Mouse (Mus musculus) gastrocnemius, postnatal 14 days (tissue): ENCODE data around the gene Cenpl. TPM values are rescaled to one million over a fixed set of nuclear protein-coding genes. Genes with fewer than 3 reads are reported as not detected.
"Not testable (repeated sequence)": the region's sequence is repeated elsewhere in the genome, so short reads cannot be mapped to it uniquely, and the experiment has no call there.

Source experiments
- DNase-seq: peaks from one replicate; pipeline ENCODE4 v3.0.0; 2021; ENCODE audit warnings: mixed read lengths
- intact Hi-C: fragments of 180-260 bp; cut with DNase I; formaldehyde crosslinking; loops from one replicate; pipeline ENCODE4 v1.15.1; 2025; ENCODE audit warnings: low total_unique reads
- long read RNA-seq, 2 experiments: library from polyadenylated mRNA; stranded (forward); transcript quantifications; one replicate each; pipeline ENCODE4 v2.0.0; 2021
- total RNA-seq, 2 experiments: library from RNA; stranded (reverse); gene quantifications; 2 replicates each; pipeline ENCODE4 v1.2.3; 2021

Gene Cenpl
- 1 to 10 TPM; 1.2 to 1.4 TPM for total RNA-seq
- long read RNA-seq, experiment 1, partial matches to known transcripts = 0 of 1 reads
- long read RNA-seq, experiment 1, other reads (novel, unspliced or antisense) = 1 of 1 reads
- long read RNA-seq, experiment 2, full-length matches to known transcripts = 1 of 1 reads
- long read RNA-seq, experiment 2, partial matches to known transcripts = 0 of 1 reads
- long read RNA-seq, experiment 2, other reads (novel, unspliced or antisense) = 0 of 1 reads

DNA sequence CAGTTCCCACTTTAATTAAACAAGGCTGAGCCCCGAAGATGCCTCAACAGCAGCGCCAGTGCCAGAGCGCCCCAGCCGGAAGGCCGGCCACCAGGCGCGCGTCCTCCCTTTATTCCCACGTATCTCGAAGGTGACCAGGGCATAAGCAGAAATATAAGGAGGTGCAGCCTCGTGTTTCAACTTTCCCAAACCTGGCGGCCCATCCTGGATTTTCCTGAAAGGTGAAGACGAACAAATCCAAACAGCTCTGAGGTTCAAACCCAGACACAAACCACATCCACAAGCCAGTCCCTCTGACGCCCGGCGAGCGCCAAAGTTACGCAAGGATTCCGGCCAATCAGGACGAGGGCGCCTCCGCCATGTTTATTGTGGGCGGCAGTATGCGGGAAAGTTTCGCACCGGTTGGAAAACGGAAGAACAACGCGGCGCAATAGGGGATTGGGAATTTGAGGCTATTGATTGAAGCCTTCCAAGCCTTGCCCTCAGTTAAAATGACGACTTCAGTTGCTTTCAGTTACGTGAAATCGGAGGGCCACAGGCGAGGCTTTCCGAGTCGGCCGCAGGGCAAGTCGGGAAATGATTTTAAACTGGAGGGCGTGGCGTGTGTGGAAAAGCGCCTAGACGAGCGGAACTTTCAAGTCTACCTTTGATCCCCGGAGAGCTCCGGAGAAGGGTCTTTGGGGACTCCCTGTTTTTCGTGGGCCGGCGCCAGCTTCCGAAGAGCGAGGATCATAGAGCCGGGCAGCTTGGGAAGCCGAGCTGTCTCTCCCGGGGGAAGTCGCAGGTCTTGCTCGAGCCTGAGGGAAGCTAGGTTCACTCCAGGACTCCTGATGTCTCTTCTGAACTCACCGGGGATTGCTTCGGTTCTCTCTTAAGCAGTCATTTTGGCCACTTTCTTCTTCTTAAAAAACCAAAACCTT, at the start of gene Cenpl, which contains the start of gene Dars2:
Gene Cenpl, plus strand, starts transcription at position 362 of the 920 bp plus-strand sequence.
Gene Dars2, minus strand, starts transcription at position 307 of the 920 bp plus-strand sequence.
- DNase-seq = peak; percentile 94
- intact Hi-C loops = no loop called here

DNA sequence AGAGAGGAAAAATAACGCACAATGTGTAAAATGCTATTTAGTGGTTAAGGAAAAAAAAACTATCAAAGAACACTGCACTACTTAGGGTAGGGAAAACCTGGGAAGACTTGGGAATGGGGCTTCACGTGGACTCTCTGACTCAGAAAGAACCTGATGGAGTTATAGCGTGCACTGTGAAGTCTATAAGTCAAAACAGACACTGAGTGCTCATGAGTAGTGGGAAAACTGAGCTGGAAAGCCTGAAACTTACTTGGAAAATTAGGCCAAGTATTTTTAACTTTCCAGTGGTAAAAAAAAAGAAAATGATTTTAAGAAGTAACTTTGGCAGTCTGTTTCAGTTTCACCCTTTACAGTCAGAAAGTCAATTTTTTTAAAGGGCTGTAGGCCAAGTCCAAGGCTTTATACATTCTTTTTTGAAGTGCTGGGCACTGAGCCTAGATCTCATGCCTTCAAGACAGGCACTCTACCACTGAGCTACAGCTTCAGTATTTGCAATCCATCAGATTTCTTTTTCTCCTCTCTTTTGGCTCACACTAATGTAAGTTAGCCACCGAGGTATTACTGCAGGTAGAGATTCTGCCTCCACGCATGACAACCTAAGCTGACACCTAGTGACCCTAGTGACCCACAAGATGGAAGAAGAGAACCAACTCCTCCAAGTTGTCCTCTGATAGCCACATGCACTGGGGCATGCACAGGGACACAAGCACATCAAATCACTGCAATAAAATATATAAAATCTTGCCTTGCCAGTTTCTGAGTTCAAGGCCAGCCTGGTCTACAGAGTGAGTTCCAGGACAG, 44.9 kb upstream of the Cenpl start:
- intact Hi-C loops = no loop called here
- no peak for DNase-seq

DNA sequence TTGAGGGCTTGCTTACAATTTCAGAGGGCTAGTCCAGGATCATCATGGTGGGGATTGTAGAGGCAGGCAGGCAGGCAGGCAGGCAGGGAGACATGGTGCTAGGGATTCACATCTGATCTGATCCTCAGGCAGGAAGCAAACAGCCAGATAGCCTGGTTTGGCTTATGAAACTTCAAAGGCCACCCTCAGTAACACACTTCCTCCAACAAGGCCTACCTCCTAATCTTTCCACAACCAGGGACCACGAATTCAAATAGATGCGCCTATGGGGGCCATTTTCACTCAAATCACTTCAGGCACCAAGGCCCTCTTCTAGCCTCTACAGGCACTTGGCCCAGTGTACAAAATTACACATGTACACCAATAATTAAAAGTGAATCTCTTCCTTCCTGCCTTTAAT, 43.3 kb upstream of the Cenpl start:
- intact Hi-C loops = no loop called here
- no peak for DNase-seq

DNA sequence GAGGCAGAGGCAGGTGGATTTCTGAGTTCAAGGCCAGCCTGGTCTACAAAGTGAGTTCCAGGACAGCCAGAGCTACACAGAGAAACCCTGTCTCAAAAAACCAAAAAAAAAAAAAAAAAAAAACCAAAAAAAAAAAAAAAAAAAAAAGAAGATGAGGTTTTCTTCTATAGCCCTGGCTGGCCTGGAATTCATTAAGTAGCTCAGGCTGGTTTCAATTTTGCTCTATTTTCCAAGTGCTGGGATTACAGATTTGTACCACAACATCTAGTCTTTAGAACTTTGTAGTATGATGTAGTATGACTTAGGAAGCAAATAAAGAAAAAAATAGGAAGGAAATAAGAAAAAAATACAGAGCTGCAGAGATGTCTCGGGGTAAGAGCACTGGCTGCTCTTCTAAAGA, 42.1 kb upstream of the Cenpl start:
- DNase-seq, intact Hi-C loops: not testable (repeated sequence)

DNA sequence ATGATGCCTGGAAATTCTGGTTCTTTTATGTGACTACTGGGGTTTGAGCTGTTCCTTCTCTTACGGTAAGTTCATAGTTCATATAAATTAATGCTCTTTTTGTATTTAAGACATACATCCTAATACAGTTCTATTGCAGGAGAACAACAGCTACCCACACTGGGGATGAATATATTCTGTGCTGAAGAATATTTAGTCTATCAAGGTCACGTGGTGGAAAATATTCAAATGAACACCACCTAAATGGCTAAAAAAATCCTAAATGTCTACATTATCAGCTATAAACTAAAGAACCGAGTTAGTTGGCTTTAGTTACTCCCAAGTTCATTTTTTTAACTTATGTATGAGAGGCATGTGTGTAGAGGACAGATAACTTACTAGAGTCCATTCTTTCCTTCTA, 40.5 kb upstream of the Cenpl start:
- DNase-seq = no peak
- intact Hi-C loops = no loop called here

DNA sequence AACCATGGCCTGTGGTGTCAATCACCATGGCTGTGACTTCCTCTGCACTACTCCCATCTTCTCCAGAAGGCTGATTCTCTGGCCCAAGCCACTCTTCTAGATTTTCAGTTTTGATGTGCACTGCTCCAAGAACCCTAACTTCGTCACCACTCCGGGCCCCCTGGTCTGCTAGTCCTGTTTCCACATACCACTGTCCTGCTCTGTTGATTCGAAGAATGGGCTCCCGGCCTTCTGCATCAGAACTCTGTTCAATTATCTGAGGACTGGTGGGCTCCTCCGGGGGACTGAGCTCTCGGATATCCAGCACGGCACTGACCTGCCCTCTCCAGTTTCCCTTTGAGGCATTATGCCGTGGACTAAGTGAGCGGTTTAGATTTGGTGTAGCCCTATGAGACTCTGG, 38.6 kb upstream of the Cenpl start:
- intact Hi-C loops = no loop called here

DNA sequence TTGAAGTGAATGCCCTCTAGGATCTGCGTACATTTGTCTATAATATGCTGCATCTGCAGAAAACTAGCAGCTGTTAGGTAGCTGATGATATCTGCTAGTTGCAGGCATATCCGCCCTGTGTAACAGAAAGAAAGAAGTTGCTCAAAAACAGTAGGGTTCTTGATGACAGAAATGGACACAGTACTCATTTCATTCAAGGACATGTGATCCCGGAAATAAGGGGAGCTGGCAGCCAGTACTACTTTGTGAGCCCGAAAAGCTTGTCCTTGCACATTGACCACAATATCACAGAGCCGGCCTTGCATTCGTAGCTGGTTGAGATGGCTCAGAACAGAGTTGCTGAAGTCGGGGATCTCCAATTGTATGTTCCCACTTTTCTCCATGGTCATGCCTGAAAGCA, 38.2 kb upstream of the Cenpl start:
- intact Hi-C loops = no loop called here
- no peak for DNase-seq

More for the DNA sequence above, 38.6 kb upstream of the Cenpl start:
- no peak for DNase-seq

DNA sequence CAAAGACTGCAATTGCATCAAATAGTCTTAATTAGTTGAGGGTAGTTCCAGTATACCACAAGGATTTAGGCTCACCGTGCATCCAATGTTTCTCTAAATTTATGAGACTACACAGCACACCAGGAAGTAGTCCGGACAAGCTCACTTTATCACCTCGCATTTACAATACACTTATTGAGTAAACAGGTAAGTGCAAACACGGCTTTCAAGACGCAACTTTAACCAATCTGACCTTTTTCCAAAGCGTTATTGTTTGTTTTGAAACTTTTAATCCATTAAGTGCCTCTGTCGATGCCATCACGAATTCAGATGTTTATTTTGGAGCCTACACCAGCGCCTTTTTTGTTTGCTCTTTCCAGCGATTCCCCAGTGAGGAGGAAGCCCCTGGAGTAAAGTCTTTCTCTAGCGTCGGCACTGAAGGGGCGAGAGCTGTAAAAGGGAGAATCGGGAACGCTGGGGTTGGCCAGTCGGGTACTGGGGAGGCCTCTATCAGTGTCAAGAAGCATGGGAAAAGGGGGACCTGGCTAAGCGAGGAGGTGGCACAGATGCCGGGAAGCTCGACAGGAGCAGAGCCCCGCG, 36.6 kb upstream of the Cenpl start:
- intact Hi-C loops = no loop called here
- DNase-seq = no peak

DNA sequence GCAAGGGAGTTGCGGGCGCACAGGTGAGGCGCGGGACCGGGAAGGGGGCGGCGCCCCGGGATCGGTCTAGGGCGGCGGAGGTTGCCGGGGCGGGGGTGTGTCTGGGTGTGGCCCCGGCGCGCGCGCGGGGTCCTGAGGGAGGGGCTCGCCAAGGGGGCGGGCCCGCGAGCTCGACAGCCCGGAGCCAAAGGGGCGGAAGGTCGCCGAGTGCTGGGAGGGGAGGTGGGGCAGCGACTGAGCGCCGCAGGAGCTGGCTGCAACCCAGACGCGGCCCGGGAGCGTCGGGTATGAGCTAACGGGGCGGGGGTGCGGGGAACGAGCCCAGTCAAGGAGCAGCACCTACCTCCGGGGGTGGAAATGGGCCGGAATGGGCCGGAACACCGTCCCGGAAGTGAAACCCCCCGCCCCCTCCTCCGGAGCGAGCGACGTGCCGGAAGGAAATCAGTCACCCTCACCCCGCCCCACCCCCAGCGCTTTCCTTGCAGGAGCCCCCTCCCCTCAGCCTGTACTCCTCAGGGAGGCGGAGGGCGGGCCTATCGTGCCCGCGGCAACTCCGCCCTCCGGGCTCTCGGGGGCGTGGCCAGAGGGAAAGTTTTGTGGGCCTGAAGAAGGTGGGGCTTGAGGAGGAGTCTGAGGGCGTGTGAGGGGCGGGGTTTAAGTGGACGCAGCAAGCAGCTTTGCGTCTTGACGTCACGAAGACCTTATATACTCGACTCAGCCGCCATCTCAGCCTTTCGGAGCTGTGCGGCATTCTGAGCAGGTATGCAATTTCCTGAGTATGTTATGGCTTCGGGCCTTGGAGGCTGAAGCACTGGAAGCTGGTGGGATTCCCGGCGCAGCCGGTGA, 35.9 kb upstream of the Cenpl start, which contains the start of gene Zbtb37:
Gene Zbtb37, minus strand, starts transcription at position 415 of the 846 bp plus-strand sequence.
- intact Hi-C loops = no loop called here
- peak; percentile 98 for DNase-seq

DNA sequence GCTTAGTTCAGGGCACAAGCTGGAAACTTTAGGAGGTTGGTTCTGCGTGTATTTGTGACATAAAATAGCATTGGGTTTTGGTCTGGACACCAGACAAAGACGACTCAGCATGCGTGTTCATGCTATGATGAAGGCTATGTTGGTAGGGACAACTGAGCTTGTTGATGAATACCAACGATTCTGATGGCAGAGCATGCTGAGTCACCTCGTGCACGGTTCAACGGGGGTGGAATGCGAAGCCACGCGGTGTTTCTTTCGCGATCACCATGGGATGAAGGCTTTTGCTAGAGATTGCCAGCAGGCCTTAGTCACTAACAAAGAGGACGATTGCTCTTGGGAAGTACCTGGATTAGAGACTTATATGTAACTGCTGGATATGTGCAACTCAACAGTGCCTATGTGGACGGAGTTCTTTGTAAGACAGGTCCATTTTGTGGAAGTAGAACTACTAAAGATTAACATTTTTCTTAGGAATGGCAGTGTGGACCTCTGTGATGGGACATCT, 35.2 kb upstream of the Cenpl start:
- DNase-seq = peak; percentile 28
- intact Hi-C loops = no loop called here

DNA sequence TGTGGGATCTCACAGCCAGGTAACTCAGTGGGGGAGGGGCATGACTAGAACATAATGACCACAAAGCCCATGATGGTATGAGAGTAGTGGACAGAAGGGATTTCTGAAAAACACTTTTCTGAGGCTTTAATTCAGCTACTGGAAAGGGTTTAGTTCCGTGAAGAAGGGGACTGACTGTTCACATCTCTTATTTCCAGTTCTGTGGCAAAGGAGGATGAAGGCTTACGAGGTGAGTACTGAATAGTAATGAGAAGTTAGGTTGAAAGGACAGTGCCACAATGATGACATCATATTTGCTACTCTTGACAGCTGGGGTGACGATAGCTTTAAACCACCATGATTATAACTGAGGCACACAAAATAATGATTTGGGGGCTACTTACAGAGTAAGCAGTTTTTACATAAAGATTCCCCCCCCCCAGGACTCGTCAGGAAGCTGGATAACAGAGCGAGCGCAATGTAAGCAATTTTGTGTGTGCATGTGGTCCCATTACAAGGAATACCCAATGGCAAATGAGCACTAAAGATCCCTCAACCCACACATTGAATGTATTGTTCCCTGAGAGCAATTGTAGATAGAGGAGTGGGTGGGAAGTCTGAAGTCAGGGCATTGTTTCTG, 34.6 kb upstream of the Cenpl start:
- intact Hi-C loops = no loop called here
- DNase-seq = no peak

DNA sequence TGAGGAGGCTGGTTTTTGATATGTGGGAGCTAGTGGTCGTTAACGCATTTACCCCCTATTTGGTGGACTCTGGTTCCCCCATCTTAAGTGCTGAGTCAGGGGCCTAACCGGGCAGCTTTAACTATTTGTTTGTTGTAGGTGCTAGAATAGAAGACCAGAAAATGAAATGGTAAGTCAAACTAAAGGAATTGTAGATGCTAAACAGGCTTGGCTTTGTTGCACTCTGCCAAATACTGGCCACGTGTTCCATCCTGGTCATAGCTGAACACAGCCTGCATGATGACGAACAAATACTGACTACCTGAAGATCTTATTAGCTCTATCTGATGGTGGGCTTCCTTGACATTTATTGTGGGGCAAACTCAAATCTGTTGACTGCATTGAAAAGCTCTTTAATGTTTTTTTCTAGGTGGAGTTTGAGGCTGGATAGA, 34.1 kb upstream of the Cenpl start:
- no peak for DNase-seq
- intact Hi-C loops = no loop called here

DNA sequence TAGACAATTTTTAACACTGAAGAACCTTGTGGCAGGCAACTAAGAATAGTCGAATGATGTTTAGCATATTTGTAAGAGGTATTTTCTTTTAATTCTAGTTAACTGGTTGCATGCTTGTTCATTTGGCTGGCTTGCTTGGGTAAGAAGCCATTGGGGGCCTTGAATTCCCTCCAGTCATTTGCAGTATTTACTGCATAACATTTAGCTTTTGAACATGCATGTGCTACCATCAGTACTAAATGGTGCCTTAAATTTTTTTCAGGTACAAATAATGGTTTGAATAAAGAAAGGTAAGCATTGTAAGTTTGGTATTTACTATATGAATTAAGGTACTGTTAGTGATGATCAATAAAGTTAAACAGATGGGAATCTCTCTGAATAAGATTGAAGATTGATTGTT, 33.5 kb upstream of the Cenpl start:
- intact Hi-C loops = no loop called here
- no peak for DNase-seq

DNA sequence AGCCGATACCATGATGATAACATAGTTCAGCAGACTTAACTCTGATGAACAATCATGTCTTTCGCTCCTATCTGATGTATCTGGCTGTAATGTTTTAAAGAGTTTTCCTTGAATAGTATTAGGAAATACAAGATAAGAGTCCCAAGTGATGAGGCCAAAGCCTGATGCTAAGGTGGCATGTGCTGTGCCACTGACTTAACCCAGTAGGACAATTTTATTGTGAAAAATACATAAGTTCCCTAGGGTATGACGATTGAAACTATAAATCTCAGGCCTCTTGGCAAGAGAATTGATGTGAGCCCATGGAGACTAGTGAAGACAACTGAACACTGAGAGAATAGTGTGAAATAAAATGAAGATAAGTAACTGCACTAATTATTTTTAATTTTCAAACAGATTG, 32.9 kb upstream of the Cenpl start:
- intact Hi-C loops = no loop called here
- no peak for DNase-seq

DNA sequence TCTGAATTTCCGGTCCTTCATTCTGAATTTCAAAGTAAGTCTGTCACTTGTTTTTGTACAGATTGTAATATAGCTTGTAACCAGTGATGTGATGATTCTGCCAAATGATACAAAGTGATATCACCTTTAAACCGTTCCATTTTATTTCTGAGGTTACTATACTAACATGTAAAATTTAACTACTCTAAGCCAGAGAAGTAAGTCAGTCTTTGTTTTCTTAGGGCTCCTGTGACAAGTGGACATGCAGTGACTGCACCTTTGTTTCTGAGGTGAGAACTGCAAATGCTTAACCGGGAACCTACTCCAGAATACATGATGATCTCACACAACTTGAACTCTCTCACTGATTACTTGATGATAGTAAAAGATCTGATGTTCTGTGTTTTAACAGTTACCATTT, 32.5 kb upstream of the Cenpl start:
- intact Hi-C loops = no loop called here
- no peak for DNase-seq

DNA sequence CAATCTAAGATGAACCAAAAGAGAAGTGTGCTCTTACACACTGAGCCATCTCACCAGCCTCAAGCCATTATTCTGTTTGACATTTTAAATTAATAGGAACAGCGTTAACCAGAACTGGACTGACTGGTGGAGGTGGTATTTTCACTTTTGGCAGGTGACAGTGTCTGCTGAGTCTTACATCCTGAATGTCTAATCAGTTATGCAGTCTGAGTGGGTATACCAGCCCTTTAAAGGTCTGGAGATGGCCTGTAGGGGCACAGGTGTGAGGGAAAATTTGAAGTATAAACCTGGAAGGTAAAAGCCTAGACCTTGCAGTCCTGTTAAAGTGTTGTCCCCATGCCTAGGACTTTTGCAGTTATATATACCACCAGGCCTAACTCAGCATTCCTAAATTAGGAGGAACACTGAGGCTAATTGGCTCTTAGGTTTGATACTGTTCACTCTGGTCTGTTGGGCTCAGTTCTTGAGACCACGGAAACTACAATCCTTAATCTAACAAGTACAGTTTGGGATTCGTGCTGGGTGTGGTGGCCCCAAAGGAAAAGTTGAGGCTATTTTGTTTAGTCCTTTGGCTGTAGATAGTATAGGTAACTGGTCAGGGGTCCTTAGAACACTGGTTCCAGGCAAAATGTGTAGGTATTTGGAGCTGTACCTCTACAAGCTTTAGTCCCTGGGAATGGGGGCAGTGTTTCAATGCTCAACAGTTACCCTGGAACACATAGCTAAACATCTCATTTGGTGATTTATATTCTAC, 31.4 kb upstream of the Cenpl start:
- DNase-seq = no peak
- intact Hi-C loops = no loop called here

DNA sequence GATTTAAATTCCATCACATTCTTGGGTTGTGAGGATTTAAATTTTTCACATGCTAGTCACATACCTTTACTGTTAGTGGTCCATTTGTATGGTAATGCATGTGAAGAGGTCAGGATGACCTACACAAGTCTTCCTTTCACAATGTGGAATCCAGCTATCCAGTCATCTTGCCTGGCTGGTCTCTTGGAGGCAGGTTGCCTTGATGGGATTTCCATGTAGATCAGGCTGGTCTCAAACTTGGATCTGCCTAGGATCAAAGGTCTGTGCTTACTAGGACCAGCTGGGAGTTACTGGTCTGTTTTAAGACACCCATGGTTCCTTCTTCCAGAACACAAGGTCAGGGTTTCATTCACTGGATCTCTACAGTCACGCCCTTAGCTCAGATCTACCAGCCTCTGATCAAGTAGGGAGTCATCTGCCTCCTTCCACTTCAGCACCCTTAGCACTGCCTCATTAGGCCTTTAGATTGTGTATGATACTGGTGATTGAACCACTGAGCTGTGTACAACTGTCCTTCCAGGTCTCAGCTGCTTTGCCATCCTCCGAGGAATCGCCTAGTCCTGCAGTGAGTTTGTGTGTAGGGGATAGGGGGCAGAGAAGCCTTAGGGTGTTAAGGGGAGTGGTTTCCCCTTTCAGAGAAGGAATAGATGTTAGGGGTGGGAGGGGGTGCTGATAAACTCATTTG, 30.6 kb upstream of the Cenpl start:
- DNase-seq = no peak
- intact Hi-C loops = no loop called here
